Comparison of ENCODE assay signal across 19 mouse cellular contexts in the genomic region with DNA sequence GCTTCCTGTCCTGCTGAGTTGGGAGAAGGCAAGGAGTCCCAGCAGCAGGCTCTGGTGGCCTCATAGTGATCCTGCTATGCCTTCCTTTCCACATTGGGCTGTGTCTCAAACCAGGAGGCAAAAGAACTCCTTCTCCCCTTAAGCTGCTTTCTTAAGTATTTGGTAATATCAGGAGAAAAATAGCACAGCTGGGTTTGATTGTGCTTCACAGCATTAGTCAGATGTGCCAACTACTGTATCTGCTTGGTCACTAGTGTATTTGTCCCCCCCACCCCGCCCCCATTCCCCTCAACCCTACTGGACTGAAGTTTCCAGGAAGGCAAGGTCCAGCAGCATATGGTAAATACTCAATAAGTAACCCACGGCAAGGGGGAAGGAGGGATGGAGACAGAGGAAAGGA. TPM values are rescaled to one million over a fixed set of nuclear protein-coding genes. Genes with fewer than 3 reads are reported as not detected.
DNase-seq lines count a peak whose midpoint lies in the region; TF ChIP-seq lines count a peak whose summit lies in the region.
"Had no signal": no experiment of that assay in that cellular context is flagged by ENCODE, and none has a peak within 500 bp of the region (broad histone marks: within the 10 kb centered on the region; RNA-seq: fewer than 3 reads in every experiment).

No protein-coding gene starts in this region.

- intact Hi-C loops in gastrocnemius, adult 2 months (cut with DNase I), result no loop called here
- intact Hi-C loops in left cerebral cortex, postnatal 25 days (cut with DNase I), result no loop called here

- peaks cover 60% of the 10 kb centered on the region for H3K4me1 ChIP-seq in bone marrow macrophage, adult 2 months (ENCODE audit: control insufficient read depth, insufficient read depth, low read length)
- H3K4me1 ChIP-seq: forebrain, embryonic 12.5 days had no signal

- peak overlapping the region; percentile 35; the same call in 1 of the 2 replicates for H3K27ac ChIP-seq in gastrocnemius, adult 2 months
- peak overlapping the region; percentile 42 for H3K27ac ChIP-seq in bone marrow macrophage, adult 2 months (ENCODE audit: insufficient read depth, low read depth, low read length)
- H3K27ac ChIP-seq: embryonic facial prominence, embryonic 10.5 days; embryonic facial prominence, embryonic 12.5 days; forebrain, embryonic 10.5 days; forebrain, embryonic 12.5 days had no signal

- no peak for TF ChIP-seq CTCF in gastrocnemius, adult 2 months (IDR thresholded peaks at IDR 0.05)
- TF ChIP-seq CTCF in bone marrow macrophage, adult 2 months (IDR thresholded peaks at IDR 0.05; ENCODE audit: low read depth, low read length), result no peak

- no peak overlapping the region for H3K4me3 ChIP-seq in gastrocnemius, adult 2 months
- H3K4me3 ChIP-seq in bone marrow macrophage, adult 2 months (ENCODE audit: insufficient read depth, low read length), result no peak overlapping the region
- H3K4me3 ChIP-seq: embryonic facial prominence, embryonic 10.5 days; embryonic facial prominence, embryonic 12.5 days; erythroblast, embryonic 14.5 days; forebrain, embryonic 10.5 days; forebrain, embryonic 12.5 days had no signal

- no peak for TF ChIP-seq POLR2A in bone marrow macrophage, adult 2 months (IDR thresholded peaks at IDR 0.05; ENCODE audit: borderline replicate concordance, low read depth, low read length)

- DNase-seq in gastrocnemius, adult 2 months, result no peak
- no peak for DNase-seq in gastrocnemius, postnatal 4 days (ENCODE audit: low spot score in 2 of 2)
- DNase-seq in 3T3-L1 (ENCODE audit: low read depth, low spot score), result peak; percentile 53
- DNase-seq in left cerebral cortex, postnatal 25 days (ENCODE audit: low spot score in 2 of 2), result no peak
- DNase-seq in cerebellum, adult 11 months, result no peak
- DNase-seq: adrenal gland, adult 8-10 months; adrenal gland, postnatal 14 days; adrenal gland, postnatal 36 days; cerebellum, adult 11-12 months; cerebellum, adult 2 months; cerebellum, adult 9-10 months; cerebellum, postnatal 10 days; cerebellum, postnatal 25 days had no signal

RNA-seq across cellular contexts. Expression of gene Arntl, which starts 19.2 kb away (rescaled TPM):
- total RNA-seq in gastrocnemius, adult 2 months (2021), result 10 to 100 TPM; 17.6 to 39.4 TPM
- total RNA-seq in gastrocnemius, postnatal 4 days (2021), result 10 to 100 TPM in 1 of 2 experiments, 1 to 10 TPM in 1; 9.0 to 10.7 TPM
- polyA plus RNA-seq in bone marrow macrophage, adult 2 months (2012; ENCODE audit: insufficient read depth, insufficient read length, missing spikeins), result 11.2 and 12.6 TPM in 2 replicates
- 10 to 100 TPM; 38.1 to 48.8 TPM for total RNA-seq in left cerebral cortex, postnatal 25 days (2021)
